Mouse (Mus musculus) CD8-positive naive resting alpha-beta T cell, adult 2 months (primary cell): ENCODE measurements around the gene Mov10l1.

Experiments used
- DNase-seq, 2 experiments: peaks; one replicate each; pipeline ENCODE4 v3.0.0; 2022; ENCODE audit warnings: low read depth in 2 of 2, low spot score in 2 of 2

The Mov10l1 gene

DNA sequence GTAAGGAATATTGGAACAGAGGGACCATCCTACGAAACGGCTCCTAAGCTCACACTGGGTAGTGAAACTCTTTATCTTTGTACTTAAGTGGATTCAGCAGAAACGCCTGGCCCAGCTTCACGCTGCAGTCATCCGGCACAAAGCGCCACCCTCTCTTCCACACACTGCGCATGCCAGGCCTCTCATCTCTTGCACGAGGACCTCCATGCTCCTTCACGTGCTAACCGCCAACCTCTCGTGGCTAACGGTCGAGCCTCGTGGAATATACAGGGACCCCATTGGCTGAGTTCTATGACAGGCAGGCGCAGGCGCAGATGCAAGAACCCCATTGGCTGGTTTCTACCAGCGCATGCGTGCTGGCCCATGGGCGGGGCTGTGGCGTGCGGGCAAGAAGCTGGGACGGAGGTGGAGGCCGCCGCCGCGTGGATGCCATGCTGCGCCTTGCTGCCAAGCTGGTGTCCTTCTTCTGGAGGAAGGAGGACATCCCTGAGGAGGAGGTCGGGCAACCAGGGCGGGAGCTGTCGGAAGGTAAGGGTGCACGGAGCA, at the start of gene Mov10l1:
Gene Mov10l1 (plus strand): TSS at position 376 of the 546 bp plus-strand sequence.
- no peak for DNase-seq

DNA sequence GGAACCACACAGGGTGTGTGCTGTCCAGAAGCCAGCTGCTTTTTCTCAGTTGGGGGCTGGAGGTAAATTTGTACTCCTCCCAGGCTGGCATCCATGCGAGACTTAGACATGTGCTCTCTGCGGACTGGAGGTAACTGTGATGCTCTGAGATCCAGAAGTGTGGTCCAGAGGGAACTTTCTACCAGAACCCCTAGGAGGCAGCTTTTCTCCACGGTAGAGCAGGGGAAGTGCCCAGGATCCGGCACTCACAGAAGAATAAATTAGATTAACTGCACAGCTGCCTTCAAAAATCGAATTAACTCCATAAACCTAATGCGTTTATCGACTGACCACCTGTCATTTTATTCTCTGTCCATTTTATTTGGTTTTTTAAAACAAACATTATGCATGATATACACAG, 48.6 kb upstream of the Mov10l1 start:
- DNase-seq, result no peak

DNA sequence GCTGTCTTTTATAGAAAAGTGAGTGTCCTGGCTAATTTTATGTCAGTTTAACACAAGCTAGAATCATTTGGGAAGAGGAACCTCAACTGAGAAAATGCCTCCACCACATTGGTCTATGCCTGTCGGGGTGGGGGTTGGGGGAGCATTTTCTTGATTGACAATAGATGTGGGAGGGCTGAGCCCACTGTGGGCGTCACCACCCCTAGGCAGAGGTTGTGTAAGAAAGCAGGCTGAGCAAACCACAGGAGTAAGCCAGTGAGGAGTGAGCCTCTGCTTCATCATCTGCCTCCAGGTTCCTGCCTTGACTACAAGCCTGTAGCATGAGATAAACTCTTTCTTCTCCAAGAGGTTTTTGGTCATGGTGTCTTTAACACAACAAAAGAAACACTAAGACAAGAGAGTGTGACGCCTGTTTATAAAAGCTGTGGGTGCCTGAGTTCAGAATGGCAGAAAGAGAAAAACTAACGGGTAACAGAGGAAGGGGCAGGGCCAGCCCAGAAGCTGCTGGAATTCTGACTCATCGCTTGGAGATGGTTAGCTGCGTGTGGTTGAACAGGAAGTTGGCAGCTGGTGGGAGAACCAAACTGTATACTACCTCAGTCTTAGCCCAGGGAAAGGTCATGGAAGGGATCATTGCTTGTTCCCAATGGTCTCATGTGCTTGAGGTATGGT, 46.0 kb upstream of the Mov10l1 start:
- no peak for DNase-seq

DNA sequence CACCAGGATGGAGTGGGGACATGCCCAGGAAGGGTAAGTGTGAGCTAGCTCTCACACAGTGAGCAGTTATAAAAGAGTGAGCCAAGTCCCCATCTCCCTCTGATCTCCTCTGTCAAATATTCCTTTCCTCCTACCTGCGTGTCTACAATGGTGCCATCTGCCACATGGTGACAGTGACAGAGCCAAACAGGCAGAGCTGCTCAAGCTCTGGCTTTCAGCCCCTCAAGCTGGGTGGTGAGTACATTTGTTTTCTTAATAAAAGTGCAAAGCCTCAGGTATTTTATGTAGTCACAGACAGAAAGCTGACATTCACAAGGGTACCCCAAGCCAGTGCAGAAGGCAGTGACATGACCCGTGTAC, 45.4 kb upstream of the Mov10l1 start:
- DNase-seq, result no peak

DNA sequence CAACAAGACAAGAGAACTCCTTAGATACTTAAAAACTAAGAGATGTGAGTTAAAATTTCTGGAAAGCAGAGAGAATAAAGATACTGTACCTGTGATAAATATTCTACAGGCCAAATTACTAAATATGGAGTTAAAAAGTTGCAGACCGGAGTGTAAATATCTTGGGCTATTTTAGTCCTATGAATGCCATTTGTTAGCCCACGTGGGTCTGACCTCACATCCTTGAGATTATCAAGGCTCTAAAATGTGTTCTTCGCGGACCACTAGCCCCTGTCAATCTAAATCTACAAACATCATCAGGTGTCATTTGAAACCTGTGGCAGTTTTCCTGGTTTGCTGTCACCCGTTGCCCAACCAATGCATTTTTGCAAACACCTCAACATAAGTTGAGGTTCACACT, 39.9 kb upstream of the Mov10l1 start:
- DNase-seq, result no peak

DNA sequence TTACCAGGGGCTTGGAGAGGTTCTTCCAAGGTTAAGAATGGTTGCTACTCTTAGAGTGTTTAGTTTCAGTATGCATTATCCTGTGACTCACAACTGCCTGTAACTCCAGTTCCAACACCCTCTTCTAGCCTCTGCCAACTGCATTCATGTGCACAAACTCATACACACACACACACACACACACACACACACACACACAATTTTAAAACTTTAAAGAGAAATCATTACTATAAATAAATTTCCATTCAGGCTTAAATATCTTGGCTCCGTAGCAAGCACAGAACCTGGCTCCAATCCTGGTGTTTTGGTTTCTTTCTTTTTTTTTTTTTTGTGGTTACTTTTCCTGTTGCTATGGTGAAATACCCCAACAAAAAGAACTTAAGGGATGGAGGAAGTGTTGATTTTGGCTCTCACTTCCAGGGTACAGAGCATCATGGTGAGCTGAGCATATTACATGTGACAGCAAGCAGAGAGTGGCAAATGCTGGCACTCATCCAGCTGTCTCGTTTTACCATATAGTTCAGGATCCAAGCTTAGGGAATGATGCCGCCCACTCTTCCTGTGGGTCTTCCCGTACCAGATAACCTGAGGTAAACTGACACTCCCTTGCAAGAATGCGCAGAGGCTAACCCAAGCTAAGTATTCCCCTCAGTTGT, 38.7 kb upstream of the Mov10l1 start:
- no peak for DNase-seq

DNA sequence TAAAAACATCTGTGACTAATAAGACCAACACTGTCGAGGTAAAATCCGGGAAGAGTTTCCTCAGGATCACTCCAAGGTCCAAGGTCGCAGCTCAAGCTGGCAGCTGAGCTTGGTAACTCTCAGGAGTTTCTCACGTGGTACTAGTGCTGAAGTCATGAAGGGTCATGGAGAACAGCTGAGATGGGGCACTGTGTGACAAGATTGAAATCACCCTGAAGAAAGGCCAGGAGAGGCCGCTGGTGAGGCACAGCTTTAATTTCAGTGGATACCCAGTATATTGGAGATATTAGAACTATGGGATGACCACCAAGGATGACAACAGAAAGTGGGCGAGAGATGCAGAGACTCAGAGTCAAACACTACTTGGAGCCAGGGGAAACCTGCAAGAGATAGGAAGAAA, 35.9 kb upstream of the Mov10l1 start:
- DNase-seq, result no peak

DNA sequence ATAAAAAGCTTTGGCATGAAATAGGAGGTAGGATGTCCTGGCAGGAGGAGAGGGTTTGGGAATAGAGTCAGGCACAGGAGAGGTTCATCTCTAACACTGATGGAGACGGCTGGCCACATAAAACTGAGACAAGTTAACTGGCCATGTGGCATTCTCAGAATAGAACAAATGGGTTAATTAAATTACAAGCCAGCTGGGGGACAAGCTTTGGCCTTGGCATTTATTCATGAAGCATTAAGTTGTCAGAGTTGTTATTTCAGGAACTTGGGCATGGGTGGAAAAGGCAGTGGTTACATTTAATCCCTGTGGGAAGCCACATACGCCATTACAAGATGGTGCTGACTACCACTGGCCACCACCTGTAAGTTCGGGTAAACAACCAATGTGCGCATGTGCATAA, 31.5 kb upstream of the Mov10l1 start:
- no peak for DNase-seq

DNA sequence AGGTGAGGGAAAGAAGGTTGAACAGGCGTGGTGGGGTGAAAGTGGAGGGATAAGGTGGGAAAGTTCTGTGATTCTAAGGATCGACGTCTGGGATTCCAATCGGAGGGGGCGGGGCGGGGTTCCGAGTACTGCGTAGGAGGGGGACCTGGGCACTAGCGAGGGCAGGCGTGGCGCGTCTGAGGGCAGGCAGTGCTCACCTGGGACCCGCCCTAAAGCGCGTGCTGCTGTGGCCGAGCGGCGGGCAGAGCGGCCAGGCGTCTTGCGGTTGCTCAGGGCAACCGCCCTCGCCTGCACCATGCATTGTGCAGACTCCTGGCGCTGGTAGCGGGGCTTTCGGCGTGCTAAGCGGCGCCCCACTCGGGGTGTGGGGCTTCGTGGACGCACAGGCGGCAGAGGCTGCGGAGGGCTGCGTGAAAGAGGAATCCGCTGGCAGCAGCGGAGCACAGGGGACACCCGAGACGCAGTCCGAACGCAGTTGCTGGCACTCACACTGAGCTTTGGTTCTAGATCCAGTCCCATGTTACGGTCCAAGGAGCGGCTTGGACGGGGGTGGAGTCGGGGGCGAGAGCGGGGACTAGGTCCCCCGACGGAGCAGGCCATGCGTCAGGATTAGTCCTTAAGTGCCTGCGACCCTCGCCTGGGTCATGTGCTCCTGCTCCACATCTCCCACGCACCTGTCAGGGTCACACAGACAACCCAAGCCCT, 28.2 kb upstream of the Mov10l1 start, which contains the start of gene Ttll8:
Gene Ttll8 (minus strand): TSS at position 51 of the 705 bp plus-strand sequence.
- no peak for DNase-seq

DNA sequence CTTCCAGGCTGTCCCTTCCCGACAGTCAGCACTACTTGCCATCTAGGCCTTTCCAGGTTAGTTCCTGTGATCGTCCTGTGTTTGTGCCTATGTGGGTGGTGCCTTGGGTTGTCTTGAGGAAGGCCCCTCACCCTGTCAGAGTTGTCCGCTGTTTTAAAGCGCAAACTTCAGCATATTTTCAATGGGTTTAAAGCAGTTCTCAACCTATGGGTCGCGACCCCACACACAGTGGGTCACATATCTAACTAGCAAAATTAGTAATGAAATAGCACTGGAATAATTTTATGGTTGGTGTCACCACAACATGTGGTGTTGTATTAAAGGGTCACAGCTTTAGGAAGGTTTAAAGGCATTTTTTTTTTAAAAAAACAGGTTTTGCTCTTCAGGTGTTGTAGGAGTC, 27.4 kb upstream of the Mov10l1 start:
- DNase-seq, result no peak

DNA sequence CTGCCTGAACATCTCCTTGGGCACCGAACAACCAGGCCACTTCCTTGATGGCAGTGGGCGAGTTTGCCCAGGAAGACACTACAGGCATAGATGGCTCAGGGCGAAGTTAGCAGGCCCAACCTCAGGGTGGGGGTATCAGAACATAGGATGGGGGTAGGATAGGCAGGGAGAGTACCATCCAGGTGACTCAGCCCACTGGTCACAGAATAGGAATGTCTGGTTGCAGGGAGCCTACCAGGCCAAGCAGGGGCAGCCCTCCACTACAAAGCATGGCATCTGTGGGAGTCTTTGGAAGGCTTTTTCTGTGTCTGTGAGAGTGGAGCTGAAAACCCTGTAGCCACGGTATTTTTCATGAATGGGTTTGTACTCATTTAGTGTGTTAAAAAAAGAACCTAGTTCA, 25.2 kb upstream of the Mov10l1 start:
- no peak for DNase-seq

DNA sequence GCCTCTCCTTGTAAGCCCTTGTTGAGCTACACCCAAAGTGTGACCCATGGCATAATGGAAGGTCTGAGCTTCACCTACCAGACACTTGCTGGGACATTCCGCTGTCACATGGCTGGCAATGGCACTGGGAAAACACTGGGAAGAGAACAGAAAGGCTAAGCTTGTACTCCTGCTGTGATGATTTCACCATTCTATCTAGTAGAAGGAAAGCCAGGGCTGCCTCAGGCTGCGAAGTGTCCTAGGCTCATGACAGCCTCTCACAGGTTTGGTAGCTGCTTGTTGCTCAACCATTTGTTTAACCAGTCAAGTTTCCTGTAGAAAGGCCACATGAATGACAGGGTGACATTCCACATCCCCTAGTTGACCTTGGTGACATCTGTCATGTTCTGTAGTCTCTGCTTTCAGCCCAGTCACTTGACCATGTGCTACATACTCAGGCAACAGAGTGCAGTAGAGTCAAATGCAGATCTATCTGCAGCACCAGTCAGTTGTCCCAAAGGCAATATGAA, 18.6 kb upstream of the Mov10l1 start:
- DNase-seq, result no peak

DNA sequence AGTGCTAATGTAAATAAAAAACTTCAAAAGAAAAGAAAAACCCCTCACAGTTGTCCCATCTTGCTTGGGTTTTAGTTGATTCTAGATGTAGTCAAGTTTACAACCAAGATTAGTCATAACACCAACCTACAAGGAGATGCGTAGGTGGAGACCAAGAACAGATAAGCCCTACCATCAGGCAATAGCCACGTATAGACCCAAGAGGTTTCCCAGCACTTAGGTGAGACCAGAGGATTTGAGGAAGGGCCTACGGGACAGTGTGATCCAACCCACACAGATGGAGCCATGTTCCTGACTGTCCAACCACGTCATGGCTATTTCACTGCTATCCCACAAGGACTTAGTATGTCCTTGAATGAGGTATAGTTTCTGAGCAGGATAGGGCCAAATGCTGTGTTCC, 10.4 kb upstream of the Mov10l1 start:
- DNase-seq, result no peak

DNA sequence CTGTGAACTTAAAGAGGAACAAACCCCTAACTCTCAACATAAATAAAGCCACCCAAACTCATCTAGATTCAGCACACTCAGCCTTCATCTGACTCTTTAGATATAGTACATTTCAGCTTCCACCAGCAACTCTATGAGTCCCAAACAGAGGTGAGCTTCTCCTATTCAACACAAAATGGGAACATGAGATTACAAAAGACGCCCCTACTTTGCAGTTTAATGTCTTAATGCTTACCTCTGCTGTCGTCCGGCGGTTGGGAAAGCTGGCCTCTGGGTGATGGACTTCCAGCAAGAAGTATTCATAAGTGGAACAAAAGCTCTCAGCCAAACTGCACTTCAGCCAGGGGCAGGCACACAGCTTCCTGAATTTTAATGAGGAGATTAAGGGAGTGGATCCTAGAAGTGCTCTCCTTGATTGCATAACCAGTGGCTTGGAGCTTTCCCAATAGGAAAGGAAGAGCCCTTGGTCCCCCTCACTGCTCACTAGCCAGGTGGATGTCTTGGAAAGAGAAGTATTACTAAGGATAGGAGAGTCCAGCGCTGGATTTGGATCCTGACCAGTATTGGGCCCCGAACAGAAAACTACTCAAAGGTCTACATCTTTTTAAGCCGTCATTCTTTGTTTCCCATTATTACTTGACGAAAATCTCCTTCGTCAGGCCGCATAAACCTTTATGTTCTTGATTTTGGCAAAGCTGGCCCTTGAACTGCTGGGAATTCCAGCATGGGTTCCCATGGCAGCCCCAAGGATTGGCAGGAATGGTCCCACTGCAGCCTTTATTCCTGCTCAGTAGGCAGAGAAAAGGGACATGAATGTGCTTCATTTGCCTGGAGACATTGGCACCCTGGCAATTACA, 4.2 kb upstream of the Mov10l1 start, which contains the start of gene Mlc1:
Gene Mlc1 (minus strand): TSS at position 727 of the 857 bp plus-strand sequence.
- no peak for DNase-seq

DNA sequence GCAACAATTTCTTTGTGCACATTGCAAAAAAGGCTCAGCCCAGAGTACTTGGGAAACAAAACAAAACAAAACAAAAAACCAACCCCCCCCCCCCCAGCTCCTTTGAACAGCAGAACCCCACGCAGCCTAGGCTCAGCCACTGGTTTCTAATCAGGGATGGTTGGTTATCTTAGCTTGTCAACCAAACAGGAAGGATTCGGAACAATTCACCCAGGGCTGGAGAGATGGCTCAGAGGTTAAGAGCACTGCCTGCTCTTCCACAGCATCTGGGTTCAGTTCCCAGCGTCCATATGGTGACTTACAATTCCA, 3.6 kb upstream of the Mov10l1 start:
- DNase-seq, result no peak

DNA sequence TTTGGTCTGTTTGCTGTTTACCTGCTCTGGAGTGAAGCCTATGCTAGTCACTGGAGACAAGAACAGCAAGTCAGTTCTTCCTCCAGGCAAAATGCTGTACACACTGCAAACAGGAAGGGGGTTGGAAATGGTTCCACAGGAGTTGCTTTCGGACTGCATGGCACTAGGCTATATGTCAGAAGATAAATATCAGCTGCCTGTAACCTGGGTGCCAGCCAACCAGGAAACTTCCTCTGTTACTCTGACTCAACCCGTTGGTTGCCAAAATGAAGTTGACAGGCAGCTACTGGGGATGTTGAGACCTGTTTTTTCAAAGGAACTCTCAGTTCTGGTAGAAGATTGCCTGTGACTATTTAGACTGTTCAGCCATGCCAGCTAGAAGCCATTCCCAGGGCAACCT, 6.5 kb downstream of the Mov10l1 start:
- no peak for DNase-seq

DNA sequence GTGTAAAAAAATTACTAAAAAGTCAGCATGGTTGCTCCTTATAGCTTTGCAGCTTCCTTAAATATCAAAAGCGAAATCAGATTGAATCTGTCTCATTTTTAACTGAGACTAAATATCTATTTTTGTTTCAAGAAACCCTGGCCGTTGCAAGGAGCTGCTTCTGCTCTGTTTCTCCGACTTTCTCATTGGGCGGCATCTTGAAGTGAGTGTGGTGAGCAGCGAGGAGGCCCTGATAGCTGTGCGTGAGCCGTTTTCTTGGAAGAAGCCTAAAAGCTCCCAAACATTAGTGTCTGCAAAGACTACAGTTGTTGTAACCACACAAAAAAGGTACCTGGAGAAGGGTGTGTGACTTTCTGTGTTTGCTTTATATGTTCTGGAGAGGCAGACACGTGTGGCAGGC, 15.9 kb downstream of the Mov10l1 start:
- DNase-seq, result no peak

DNA sequence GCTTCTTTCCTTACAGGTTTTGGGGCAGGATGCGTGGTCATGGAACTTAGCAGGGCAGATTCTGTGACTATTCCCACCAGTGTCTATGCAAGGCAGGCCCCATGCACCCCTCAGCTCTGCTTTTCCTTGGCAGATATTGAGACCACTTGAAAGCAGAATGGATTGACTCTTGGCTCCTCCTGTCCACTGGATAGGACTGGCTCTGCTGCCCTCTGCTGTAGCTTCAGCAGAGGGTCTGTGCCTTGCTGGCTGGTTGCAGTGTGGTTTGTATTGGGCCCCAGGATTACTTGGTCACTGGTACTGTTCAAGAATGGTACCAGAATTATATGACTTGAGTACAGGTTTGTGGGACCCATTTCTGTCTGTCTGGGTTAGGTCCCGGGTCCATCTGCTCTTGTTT, 16.4 kb downstream of the Mov10l1 start:
- no peak for DNase-seq

DNA sequence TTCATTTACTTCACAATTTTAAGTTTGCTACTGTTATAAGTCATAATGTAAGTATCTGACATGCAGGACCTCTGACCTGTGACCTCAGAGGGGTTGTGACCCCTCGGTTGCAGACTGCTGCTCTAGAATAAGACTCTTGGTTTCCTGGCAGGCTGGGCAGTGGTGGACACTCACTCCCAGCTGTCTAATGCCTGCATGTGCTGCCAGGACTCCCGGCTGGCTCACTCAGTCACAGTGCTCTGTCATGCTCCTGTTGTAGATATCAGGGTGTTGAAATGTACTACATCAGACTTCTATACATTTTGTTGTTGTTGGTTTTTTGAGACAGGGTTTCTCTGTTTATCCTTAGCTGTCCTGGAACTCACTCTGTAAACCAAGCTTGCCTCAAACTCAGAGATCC, 17.7 kb downstream of the Mov10l1 start:
- DNase-seq, result no peak

DNA sequence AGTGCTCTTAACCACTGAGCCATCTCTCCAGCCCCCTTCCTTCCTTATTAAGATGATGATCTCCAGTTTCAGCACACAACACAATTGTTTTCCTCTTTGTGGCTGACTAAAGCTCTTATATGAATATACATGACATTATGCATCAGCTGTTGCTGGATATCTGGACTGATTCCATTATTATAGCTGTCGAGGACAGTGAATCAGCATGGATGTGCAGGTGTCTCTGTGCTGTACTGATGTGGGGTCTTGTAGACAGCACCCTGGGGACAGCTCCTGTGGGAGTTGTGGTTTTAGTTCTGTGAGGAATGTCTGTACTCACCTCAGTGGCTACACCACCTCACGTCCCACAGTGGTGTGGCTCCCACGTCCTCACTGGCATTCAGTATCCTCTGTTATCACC, 18.5 kb downstream of the Mov10l1 start:
- no peak for DNase-seq

DNA sequence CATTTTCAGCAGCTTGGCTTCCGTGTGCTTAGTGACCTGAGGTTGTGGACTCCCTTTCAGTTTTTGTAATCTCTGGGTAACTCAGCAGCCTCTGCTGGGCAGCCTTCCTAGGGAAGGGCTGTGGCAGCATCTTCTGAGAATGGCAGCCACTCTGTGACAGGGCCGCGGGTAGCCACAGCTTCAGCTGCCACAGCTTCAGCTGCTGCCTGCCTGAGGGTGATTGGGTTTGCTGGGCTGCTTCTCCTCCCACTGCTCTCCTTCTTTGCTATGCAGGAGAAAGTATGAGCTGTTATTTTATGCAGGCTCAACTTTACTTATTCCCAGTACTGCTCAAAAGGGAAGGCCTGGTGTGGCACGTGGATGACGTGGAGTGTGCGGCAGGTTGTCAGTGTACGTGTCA, 24.3 kb downstream of the Mov10l1 start:
- DNase-seq, result no peak
